In the genomic region with DNA sequence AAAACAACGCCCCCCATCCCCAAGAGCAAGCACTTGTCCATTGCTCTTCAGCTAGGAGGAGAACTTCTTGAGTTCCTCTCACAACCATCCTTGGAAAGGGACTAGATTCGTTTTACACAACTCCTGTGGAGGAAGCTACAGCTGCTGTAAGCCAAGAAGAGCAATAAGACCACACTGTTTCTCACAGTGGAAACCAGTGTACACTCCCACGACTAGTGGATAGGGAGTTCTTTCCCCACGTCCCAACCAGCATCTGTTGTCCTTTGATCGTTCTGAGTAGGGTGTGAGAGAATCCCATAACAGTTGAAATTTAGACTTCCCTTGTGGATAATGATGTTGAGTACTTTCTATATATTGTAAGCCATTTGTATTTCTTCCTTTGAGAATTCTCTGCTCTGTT, we compare ENCODE assay signal across 11 mouse cellular contexts.
"Had no signal": no experiment of that assay in that cellular context is flagged by ENCODE, and none has a peak within 500 bp of the region (broad histone marks: within the 10 kb centered on the region; RNA-seq: fewer than 3 reads in every experiment).

No protein-coding gene starts in this region.

- ATAC-seq: liver, postnatal 0 days; lung, postnatal 0 days; midbrain, embryonic 13.5 days; midbrain, embryonic 15.5 days had no signal

- DNase-seq: liver, postnatal 0 days; lung, adult 2 months; lung, postnatal 14 days; lung, postnatal 36 days; right cerebral cortex, postnatal 14 days; thymus, adult 18-20 months; thymus, postnatal 14 days; thymus, postnatal 36 days had no signal
